Mouse (Mus musculus): ENCODE data around the gene Tlcd1.
"Not testable (repeated sequence)": the region's sequence is repeated elsewhere in the genome, so short reads cannot be mapped to it uniquely, and the experiment has no call there.

Tlcd1 gene

GRCm38 (mm10) chr11:78177903-78178858 is 1.7 kb downstream of the Tlcd1 start:
- peak; percentile 98 for DNase-seq (ENCODE audit: low spot score)

GRCm38 (mm10) chr11:78178859-78179437 is 2.4 kb downstream of the Tlcd1 start:
- DNase-seq (ENCODE audit: low spot score), result peak; percentile 75

DNA sequence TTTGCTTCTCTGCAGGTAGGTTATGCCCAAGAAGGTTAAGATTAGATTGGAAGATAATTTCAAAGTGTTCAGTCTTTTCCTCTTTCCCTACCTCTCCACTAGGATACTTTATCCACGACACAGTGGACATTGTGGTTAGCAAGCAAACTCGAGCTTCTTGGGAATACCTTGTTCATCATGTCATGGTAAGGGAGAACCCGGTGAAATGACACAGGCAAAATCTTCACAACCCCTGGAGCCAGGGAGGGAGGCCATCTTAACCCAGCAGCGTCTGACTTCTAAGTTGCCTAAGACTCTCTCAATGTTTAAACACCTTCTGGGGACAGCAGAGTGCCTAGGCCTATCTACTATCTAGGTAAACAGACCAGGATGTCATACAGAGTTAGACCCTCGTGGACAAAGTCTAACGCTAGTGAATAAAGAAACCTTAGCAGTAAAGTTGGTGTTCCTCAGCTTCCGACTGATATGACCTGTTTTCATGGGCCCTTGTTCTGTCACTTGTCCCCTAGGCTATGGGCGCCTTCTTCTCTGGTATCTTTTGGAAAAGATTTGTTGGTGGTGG is 3.0 kb downstream of the Tlcd1 start:
- DNase-seq (ENCODE audit: low spot score), result peak; percentile 48

DNA sequence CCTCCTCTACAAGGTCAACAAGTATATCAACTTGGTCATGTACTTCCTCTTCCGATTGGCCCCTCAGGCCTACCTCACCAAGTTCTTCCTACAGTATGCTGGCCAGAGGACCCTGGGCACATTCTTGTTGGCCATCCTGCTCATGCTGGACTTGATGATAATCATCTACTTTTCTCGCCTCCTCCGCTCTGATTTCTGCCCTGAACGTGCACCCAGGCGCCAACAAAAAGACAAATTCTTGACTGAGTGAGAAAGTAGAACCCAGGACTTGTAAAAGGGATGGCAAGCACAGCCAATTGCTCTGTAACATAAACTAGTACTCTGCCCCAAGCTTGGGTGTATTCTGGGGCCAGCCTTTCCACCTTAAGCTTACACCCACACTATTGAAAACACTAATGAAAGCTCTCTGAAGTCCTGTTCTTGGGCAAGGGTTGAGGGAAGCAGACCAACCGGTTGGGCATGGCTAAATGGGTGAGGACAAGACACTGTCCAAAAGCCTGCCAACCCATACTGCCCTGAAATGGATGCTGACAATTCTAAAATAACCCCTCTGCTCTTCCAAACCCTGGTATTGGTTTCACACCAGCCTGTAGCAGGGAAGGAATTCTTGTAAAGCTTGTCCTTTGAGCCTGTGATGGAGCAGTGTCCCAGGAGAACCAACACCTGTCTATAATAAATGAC is 3.7 kb downstream of the Tlcd1 start:
- DNase-seq (ENCODE audit: low spot score), result peak; percentile 19

DNA sequence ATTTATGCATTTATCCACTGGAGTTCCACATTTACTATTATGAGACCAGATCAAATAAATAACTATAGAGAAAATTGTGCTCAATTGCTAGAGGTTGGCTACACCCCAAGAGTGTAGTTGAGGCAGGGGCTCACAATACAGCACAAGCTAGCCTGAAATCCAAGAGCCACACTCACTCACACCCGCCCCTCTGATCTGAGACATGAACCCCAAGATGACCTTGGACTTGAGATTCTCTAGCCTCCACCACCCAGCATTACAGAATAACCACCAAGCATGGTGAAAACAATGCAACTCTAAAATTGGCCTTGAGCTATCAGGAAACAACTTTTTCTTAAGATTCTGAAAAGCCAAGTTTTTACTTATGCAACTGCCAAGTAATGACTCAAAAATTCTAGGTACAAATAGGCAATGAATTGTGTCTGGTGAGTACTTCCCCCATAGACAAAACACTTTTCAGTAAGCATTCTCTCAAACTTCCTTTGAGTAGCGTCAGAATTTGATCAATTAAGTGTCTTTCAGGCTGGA is 5.4 kb downstream of the Tlcd1 start:
- DNase-seq (ENCODE audit: low spot score), result no peak

GRCm38 (mm10) chr11:78182450-78182849 is 5.9 kb downstream of the Tlcd1 start:
- no peak for DNase-seq (ENCODE audit: low spot score)

DNA sequence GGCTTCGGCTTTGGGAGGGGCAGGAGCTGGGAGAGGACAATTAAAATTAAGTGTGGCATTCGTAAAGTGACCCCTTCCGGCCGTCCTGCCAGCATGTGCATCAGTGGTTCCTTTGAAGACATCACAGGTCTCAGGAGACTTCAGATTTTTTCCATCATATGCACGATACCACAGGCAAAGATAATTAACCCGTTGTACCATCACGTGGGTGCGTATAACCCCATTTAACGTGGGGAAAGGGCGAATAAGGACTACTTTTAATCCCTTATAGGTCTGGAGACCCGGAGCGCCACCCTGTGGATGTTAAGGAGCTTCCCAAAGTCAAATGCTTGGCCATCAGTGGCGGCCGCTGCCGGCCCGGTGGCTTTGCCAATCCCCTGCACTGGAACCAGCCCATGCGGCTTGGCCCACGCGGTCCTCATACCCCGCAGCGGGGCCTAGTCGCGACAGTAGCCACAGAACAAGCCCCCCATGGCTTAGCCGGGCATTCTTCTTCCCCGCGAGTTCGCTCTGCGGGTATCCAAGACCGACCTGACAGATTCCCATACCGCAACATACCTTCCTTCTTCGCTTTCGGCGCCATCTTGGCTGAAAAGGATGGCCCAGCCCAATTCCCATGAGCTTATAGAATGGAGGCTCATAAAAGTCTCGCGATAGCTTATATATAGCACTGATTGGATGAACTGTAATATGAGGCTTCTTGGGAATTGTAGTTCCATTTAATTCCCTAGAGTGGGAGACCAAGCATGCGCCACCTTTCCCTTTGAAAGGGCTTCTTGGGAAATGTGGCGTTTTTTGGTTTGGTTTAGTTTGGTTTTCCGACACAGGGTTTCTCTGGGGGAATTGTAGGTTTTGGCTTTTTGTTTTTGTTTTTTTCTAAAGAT is 6.7 kb downstream of the Tlcd1 start, which contains the start of gene Rpl23a:
Rpl23a (minus strand) TSS at position 624 of the 884 bp plus-strand sequence.
- peak; percentile 97 for DNase-seq (ENCODE audit: low spot score)

GRCm38 (mm10) chr11:78183884-78184514 is 7.5 kb downstream of the Tlcd1 start:
- no peak for DNase-seq (ENCODE audit: low spot score)

GRCm38 (mm10) chr11:78184702-78185101 is 8.2 kb downstream of the Tlcd1 start:
- DNase-seq (ENCODE audit: low spot score), result not testable (repeated sequence)

DNA sequence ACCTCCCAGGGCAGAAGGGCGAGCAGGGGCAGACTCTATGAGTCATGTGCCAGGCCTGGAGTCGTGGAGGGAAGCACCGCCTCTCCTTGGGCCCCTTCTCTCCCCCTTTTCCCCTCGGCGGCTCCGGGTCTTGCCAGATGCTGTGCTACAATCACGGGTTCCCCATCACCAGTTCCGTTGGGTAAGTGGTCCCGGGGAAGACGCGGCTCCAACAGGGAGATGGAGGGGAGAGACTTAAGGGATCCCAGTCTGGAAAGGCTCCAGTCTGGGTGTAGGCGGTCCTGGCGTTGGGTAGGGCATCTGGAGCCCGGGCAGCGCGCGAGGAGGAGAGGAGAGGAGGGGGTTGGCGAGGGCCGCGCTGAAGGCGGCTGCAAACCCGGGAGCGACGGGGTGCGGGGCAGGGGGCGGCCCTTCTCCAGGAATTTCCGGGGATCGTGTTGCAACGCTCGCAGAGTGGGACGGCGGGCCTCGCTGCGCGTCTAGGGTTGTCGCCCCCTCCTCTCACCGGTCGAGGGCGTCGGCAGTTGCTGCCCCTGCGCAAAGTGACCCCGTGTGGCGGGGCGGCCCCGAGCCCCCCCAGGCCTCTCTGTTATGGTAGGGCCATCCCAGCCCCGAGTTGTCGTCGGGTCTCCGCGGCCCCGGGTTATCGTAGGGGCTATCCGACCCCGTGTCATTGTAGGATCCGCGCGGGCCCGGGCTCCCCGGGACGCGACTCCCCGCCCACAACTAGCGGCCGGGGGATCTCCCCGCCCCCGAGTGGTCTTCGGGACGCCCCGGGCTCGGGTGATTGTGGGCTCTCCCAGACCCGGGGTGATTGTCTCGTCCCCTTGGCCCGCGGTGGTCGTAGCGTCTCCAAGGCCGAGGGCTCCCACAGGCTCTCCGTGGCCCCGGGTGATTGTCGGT is 12.1 kb downstream of the Tlcd1 start, which contains the start of gene Rab34:
Rab34 (plus strand) TSS at position 100 of the 903 bp plus-strand sequence.
- DNase-seq (ENCODE audit: low spot score), result peak; percentile 90

DNA sequence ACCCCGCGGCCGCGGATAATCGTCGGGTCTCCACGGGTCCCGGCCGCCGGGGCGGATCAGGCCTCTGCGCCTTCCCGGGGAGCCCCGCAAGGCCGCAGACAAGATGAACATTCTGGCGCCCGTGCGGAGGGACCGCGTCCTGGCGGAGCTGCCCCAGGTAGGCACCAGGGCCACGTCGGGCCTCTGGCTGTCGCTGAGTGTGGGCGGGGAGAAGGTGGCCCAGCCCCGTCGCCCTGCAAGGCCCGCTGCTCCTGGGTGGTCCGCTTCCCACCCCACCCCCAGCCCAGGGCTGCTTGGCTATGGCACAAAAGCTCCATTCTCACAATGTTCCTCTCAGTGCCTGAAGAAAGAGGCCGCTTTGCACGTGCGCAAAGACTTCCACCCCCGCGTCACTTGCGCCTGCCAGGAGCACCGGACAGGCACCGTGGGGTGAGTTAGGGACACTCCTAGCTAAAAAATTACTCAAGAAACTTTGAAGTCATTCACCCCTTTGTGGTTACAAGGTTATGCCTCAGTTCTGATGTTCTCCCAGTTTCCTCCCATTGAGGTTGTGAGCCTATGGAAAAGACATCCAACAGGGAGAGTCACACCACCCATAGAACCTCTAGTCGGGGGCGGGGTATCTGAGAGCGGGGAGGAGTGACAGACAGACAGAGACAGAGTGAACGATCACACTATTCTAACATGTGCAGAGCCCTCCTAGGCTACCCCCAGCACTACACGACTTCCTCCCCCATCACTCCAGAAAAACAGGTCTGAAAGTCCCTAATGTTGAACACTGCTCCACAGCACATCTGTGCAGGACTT is 12.9 kb downstream of the Tlcd1 start:
- DNase-seq (ENCODE audit: low spot score), result peak; percentile 94

GRCm38 (mm10) chr11:78190041-78190440 is 13.5 kb downstream of the Tlcd1 start:
- DNase-seq (ENCODE audit: low spot score), result no peak

DNA sequence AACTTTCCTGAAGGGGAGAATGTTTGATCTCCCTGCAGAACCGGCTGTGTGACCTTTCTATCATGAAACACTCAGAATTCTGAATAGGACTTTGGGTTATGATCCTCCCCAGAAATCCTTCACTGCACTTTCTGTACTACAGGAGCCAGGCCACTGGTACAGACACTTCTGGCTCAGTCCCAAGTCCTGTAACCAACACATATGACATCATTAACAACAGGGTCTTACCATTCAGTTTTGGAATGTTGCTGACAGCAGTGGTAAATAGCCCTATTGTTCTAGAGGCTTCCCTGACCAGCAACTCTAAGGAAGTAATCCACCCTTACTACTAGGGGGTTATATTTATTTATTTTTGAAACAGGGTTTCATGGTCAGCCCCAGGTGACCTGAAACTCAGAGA is 16.6 kb downstream of the Tlcd1 start, which contains the start of gene Proca1:
Proca1 (plus strand) TSS at position 280 of the 400 bp plus-strand sequence.
- DNase-seq (ENCODE audit: low spot score), result no peak

DNA sequence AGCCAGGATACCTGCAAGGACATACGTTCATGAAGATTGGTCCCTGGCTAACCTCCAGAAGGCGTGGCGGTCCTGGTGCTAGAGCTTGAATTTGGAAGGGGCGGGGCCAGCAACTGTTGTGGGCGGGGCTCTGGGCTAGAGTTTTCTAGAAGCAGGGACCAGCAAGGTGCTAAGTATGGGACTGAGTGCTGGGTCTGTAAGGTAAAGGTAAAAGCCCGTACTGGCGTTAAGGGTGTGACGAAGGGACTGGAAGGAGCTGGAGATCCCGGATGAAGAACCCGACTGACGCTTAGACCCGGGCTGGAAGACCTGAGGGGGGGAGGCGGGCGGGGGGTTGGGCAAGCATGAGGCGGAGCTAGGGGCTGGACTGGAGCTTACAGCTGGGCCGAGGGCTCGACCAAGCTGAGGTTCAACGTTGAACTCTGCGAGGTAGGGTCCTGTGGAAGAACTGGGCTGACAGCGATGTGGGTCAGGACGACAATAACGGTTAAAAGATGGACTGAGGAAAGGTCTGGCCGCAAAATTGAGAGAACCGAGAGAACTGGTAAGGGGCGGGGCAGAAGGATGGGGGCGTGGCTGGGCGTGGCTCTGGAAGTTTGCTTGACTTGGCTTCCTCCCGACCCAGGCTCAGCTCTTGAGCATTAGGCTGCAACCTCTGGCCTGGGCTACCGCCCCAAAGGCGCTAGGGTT is 18.0 kb downstream of the Tlcd1 start:
- DNase-seq (ENCODE audit: low spot score), result peak; percentile 81

- no peak for DNase-seq (ENCODE audit: low spot score)
Measured at GRCm38 (mm10) chr11:78195101-78195863, 18.8 kb downstream of the Tlcd1 start.

DNA sequence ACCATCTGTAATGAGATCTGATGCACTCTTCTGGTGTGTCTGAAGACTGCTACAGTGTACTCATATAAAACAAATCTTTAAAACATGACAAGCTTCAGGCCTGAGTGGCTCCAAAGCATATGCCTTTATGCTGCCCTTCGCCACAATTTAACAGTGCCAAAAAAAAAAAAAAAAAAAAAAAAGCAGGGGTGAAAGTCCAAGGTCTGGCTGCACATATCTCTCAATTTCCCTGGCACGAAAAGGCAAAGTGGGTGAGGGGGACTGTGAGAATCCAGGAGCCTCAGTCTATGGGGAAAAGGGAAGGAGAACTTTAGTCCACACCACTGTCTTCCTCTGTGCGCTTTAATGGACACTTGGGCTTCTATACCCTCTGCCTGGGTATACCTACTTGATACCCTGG is 25.9 kb downstream of the Tlcd1 start:
- DNase-seq (ENCODE audit: low spot score), result no peak

GRCm38 (mm10) chr11:78204287-78204686 is 27.8 kb downstream of the Tlcd1 start:
- DNase-seq (ENCODE audit: low spot score), result no peak
